Mouse (Mus musculus) left cerebral cortex, adult 11 months (tissue): ENCODE data around the gene Osbpl9.

Experiments
- DNase-seq: peaks from one replicate; pipeline ENCODE4 v3.0.0; 2022; ENCODE audit warnings: low spot score

Osbpl9 gene

DNA sequence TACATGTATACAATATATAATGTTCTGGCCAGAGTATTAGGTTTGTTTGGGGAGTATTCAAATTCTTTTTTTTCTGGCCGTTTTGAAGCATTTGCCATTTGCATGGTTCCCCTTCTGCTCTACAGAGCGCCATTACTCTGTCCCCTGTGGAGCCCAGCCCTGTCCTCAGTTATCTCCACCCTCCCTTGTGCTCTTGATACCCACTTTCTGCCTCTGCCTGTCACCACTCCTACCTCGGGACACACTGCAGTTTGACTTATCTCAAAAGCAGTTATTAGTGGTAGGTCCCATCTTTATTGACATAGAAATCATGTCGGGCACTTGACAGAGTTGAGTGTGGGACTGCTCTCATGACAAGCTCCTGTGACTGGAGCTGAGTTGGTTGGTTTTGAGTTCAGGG is 159.3 kb downstream of the Osbpl9 start:
- no peak for DNase-seq

DNA sequence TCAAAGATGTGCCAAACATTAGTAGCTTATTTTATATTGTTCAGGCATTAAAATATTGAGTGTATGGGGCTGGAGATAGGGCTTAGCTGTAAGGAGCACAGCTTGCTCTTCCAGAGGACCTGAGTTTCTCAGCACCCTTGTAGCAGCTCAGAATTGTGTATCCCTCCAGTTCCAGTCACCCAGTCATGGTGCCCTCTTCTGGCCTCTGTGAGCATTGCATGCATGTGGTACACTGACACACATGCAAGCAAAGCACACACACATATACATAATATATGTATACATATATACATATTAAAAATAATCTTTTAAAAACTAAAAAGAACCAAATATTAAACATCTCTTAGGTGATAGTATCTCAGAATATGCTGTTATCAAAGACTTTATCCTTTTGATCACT is 165.7 kb downstream of the Osbpl9 start:
- DNase-seq = no peak

DNA sequence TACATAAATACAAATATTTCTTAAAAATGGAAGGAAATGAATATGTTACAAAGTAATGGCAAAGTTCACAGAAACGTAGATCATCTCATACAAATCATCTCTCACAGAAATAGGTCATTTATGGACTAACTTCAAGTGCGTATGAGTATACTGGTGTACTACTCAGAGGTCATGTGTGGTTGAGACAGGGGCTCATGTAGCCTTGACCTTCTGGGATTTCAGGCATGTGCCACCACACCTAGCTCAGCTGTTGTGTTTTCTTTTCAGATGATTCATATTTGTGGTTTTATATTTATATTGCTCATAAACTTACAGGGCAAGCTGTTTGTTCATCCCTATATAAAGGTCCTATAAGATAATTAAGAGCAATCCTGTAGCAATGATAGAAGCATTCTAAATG is 171.8 kb downstream of the Osbpl9 start:
- DNase-seq = no peak

DNA sequence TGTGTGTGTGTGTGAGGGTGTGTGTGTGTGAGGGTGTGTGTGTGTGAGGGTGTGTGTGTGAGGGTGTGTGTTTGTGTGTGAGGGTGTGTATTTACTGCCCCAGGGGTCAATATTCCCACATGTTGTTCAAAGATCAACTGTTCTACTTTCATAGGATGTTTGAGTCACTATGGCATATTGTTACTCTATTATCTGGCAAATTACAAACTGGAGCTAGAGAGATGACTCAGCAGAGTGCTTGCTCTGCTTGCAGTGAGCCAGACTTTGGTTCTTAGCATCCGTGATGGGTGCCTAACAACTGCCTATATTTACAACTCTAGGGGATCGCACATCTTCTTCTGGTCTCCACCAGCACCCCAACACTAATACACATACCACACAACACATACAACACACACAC is 172.2 kb downstream of the Osbpl9 start:
- DNase-seq = no peak

DNA sequence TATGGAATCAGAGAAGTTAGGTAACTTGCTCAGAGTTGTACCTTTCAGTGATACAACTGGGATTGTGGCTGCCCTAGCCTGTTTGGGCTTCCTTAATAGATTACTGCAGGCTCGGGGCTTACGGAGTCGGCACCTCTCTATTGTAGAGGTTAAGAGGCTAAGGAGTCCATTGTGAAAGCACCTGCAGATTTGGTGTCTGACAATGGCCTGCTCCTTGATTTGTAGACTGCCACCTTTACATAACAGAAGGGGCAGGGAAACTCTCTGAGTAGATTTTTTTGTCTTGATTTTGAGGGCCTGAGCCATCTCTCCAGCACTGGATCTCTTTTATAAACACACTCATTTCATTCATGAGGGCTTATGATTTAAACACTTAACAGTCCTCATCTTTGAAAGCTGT is 175.5 kb downstream of the Osbpl9 start:
- DNase-seq = no peak

DNA sequence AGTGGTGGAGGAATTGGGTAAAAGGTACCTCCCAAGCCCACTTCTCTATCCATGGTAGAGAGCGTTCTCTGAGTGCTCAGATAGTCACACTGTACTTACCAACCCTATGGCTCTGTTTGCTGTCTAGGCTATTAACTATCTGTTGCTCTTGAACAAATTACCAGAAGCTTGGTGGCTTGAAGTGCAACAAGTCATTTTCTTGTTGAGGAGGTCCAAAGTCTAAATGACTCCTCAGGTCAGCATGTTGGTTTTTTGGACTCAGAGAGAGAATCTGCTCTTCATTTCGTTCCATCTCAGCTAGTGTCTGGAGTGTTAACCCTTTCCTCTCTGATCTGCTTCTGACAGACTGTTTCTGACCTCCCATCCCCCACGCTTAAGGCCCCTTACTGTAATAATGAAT is 177.0 kb downstream of the Osbpl9 start:
- DNase-seq = no peak

DNA sequence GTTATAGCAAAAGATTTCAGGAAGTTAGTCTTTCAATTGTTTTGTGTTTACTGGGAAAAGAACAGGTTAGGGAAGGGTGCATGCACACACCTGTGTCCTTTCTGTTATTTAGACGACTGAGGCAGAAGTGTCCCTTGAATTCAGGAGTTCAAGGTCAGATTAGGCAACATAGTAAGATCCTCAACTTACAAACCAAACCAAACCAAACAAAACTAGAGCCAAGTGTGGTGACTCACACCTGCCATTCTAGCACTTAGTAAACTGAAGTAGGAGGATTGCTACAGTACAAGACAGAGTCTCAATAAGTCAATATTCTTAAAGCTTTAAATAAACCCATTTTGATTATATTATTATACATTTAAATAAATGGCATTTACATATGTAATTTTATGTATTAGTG is 180.1 kb downstream of the Osbpl9 start:
- no peak for DNase-seq

DNA sequence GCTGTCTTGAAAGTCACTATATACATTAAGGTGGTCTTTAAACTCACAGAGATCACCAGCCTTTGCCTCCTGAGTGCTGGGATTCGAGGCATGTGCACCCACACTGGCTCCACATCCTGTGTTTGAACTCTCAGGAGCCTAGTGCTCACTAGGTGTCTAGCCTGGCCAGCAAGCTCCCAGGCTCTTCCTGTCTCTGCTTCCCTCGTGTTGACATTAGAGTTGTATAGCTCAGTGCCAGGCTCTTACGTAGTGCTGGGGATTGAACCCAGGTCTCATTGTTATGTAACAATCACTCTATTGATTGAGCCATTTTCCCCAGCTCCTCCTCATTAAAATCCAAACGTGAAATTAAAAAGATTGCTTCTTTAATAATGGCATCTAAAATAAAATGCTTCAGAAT is 182.8 kb downstream of the Osbpl9 start:
- DNase-seq = no peak

DNA sequence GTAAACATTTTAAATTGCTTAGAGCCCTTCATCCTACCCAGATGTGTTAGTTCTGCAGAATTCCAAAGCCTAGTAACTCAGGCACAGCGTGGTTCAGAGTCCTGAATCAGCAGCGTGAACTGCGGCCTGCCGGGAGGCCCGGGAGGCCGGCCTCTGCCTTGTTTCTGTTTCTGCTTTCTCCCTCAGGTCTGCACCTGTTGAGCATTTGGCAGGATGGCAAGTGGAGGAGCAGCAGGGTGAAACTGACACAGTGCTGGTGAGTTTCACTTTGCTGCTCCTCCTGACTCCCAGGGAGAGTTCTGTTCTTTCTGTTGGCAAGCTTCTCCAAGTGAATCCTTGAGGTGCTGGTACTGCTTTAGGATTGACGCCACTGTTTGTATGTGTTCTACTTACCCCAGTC is 184.6 kb downstream of the Osbpl9 start:
- DNase-seq = no peak

DNA sequence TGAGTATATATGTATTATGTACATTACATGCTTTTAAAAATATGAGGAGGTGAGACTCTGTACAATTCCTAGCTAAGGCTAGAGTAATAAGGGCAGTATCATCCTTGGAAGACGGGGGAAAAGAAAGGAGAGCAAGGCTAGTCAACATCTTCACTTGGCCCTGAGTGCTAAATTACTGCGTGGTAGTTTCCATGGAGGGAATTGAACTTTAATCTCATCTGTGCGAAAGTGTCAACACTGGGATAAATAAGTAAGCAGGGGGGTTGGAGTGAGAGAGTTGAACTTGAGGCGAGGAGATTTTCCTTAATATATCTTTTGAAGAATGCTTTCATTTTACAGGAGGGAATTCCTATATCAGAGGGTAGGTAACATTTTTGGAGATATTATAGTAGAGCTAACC is 188.0 kb downstream of the Osbpl9 start:
- DNase-seq = no peak
